Mouse (Mus musculus): ENCODE data around the gene Nrgn. TPM values are rescaled to one million over a fixed set of nuclear protein-coding genes. Genes with fewer than 3 reads are reported as not detected.

The Nrgn gene
- polyA plus RNA-seq, 1 experiment from 2014 or later, result 6.7 TPM

DNA sequence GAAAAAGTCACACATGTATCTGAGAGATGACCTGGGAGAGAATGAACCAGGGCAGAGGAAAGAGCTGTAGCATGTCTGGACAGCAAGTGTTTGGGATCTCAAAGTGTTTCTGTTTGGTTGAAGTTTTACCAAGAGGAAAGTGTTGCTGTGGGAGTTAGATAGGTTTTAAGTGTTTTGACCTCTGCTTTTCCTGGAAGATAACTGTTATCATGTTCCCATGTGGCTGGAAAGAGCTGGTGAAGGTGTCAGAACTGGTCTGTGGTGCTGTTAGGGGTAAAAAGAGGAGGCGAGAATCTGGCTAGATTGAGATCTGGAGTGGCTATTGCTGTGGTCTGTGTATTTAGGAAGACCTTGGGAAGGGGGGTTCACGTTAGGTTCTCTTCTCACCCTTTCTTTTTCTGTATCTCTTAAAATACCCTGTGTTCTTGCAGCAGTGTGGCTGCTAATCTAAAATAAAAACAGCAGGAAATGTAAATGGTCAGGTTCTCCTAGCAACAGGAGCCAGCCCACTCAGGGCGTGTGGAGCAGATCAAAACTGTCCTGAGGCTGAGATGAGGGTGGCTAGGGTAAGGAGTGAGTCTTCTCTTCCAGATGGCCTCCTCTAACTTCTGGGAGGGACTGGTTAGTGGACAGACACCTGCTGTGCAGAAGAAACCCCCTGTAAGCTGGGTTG is 19.6 kb upstream of the Nrgn start:
- Histone ChIP-seq H3K4me1 (peaks cover 11% of the 10 kb centered on the region; the same call in 1 of the 2 replicates), H3K27me3 (peaks cover 3% of the 10 kb centered on the region; the same call in 1 of the 2 replicates), H3K9ac (no peak overlapping the region), H3K9me3 (no peaks in the 10 kb centered on the region), H3K4me2 (replicated peaks) (no peak overlapping the region), H3K27ac (no peak overlapping the region), H3K36me3 (no peaks in the 10 kb centered on the region), H3K4me3 (no peak overlapping the region)
- ATAC-seq (ENCODE audit: insufficient number of reproducible peaks, insufficient read depth, low FRiP score, low TSS enrichment), result no peak
- 50% methylated on average over 3 of the region's 3 CpGs for WGBS

DNA sequence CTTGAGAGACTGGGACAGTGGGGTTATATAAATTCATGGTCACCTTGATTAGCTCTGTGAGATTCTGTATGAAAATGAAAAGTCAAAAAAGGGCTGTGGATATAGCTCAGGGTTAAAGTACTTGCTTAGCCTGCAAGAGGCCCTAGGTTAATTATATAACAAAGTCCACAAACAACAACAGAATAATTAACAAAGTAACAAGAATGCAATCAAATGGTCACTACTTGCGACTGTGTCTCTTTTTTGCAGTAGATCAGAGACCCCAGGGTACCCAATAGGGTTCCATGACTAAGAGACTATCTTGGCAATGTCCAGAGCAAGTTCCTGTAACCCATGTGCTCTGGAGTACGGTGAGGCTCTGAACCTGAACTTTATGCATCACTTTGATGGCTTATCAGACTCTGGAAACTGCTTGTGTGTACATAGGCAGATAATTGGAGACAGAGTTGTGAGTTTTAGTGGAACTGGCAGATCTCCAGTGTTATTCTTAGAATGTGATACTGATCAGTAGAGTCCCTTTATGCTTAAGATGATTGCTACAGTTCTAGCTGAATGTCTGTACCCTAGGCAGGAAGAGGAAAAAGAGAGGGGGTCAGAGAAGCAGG is 16.6 kb upstream of the Nrgn start:
- ATAC-seq (ENCODE audit: insufficient number of reproducible peaks, insufficient read depth, low FRiP score, low TSS enrichment), result no peak
- Histone ChIP-seq H3K9ac (no peak overlapping the region), H3K4me1 (peaks cover 7% of the 10 kb centered on the region; the same call in 1 of the 2 replicates), H3K27ac (no peak overlapping the region), H3K4me2 (replicated peaks) (no peak overlapping the region), H3K27me3 (no peaks in the 10 kb centered on the region; the same call in 1 of the 2 replicates), H3K36me3 (no peaks in the 10 kb centered on the region), H3K4me3 (no peak overlapping the region), H3K9me3 (no peaks in the 10 kb centered on the region)
- WGBS, result 68% methylated on average over 2 of the region's 2 CpGs

GRCm38 (mm10) chr9:37568605-37569214 is 16.0 kb upstream of the Nrgn start:
- Histone ChIP-seq H3K4me1 (peaks cover 7% of the 10 kb centered on the region; the same call in 1 of the 2 replicates), H3K9me3 (no peaks in the 10 kb centered on the region), H3K27ac (no peak overlapping the region), H3K9ac (no peak overlapping the region), H3K36me3 (no peaks in the 10 kb centered on the region), H3K4me2 (replicated peaks) (no peak overlapping the region), H3K27me3 (no peaks in the 10 kb centered on the region; the same call in 1 of the 2 replicates), H3K4me3 (no peak overlapping the region)
- WGBS, result 39% methylated on average over 4 of the region's 4 CpGs
- no peak for ATAC-seq (ENCODE audit: insufficient number of reproducible peaks, insufficient read depth, low FRiP score, low TSS enrichment)

DNA sequence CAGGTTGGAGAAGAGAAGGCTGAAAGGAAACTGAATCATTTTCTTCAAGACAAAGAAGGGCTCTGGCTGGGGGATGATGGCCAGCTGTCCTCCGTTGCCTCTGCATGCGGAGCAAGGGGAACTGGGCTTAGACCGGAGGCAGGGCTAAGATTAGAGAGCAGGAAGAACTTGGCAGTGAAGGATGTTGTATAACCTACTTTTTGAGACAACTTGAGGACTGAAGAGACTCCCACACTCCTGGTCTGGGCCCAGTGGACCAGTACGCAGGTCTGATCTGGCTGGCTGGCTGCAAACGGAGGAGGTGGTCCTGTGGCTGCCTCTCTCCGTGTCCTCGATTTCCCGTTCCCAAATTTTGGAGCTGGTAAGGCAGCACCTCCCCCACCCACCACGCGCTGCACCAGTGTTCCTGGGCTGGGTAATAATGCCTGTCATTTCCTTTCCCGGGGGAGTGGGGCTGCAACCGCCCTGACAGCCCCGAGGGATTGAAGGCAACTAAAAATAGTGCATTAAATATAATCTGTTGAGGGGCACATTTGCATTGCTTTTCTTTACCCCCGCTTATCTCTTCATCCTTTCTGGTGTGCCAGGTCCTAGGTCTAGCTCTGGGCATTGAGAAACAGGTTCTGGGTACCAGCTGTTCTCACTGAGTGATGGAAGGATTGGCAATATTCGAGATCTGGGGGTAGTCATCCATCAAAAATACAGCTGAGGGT is 15.3 kb upstream of the Nrgn start:
- 31% methylated on average over 15 of the region's 15 CpGs for WGBS
- no peaks in the 10 kb centered on the region for H3K36me3 ChIP-seq
- H3K9ac ChIP-seq, result no peak overlapping the region
- H3K4me3 ChIP-seq, result no peak overlapping the region
- ATAC-seq (ENCODE audit: insufficient number of reproducible peaks, insufficient read depth, low FRiP score, low TSS enrichment), result no peak
- H3K4me2 ChIP-seq (replicated peaks), result no peak overlapping the region
- H3K4me1 ChIP-seq, result peaks cover 7% of the 10 kb centered on the region; the same call in 1 of the 2 replicates
- H3K27me3 ChIP-seq, result no peaks in the 10 kb centered on the region; the same call in 1 of the 2 replicates
- H3K9me3 ChIP-seq, result no peaks in the 10 kb centered on the region
- no peak overlapping the region for H3K27ac ChIP-seq

GRCm38 (mm10) chr9:37567454-37567853 is 14.8 kb upstream of the Nrgn start:
- no peak overlapping the region for H3K4me2 ChIP-seq (replicated peaks)
- H3K4me3 ChIP-seq, result no peak overlapping the region
- no peaks in the 10 kb centered on the region for H3K9me3 ChIP-seq
- peaks cover 7% of the 10 kb centered on the region; the same call in 1 of the 2 replicates for H3K4me1 ChIP-seq
- WGBS, result 57% methylated on average over 5 of the region's 5 CpGs
- no peaks in the 10 kb centered on the region for H3K36me3 ChIP-seq
- no peak for ATAC-seq (ENCODE audit: insufficient number of reproducible peaks, insufficient read depth, low FRiP score, low TSS enrichment)
- H3K9ac ChIP-seq, result no peak overlapping the region
- no peaks in the 10 kb centered on the region; the same call in 1 of the 2 replicates for H3K27me3 ChIP-seq
- H3K27ac ChIP-seq, result no peak overlapping the region

DNA sequence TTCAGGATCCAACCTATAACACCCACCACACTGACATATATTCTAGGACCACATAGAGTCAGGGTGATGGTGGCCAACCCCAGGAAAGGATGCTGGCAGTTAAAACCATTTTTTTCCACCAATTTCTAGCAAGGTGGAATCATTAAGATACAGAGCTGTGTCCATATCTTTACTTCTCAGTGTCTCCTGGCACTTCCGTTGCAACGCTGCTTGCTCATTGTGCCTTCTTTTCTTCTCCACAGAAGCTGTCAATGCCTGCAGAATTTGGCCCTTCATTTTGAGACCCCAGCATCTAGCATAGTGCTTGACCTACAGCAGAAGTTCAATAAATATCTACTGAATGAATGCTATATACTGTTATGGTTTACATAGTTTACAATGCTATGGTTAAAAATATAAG is 14.3 kb upstream of the Nrgn start:
- 95% methylated on average over 2 of the region's 2 CpGs for WGBS

GRCm38 (mm10) chr9:37563805-37564204 is 11.1 kb upstream of the Nrgn start:
- Histone ChIP-seq H3K4me2 (replicated peaks) (no peak overlapping the region), H3K36me3 (no peaks in the 10 kb centered on the region), H3K9ac (no peak overlapping the region), H3K4me1 (peaks cover 7% of the 10 kb centered on the region; the same call in 1 of the 2 replicates), H3K4me3 (no peak overlapping the region), H3K27ac (no peak overlapping the region), H3K9me3 (no peaks in the 10 kb centered on the region), H3K27me3 (no peaks in the 10 kb centered on the region; the same call in 1 of the 2 replicates)
- ATAC-seq (ENCODE audit: insufficient number of reproducible peaks, insufficient read depth, low FRiP score, low TSS enrichment), result no peak
- WGBS, result 67% methylated on average over 1 of the region's 1 CpGs

More for the DNA sequence above, 14.3 kb upstream of the Nrgn start:
- Histone ChIP-seq H3K27me3 (no peaks in the 10 kb centered on the region; the same call in 1 of the 2 replicates), H3K27ac (no peak overlapping the region), H3K9ac (no peak overlapping the region), H3K4me3 (no peak overlapping the region), H3K4me2 (replicated peaks) (no peak overlapping the region), H3K4me1 (peaks cover 7% of the 10 kb centered on the region; the same call in 1 of the 2 replicates), H3K9me3 (no peaks in the 10 kb centered on the region), H3K36me3 (no peaks in the 10 kb centered on the region)
- no peak for ATAC-seq (ENCODE audit: insufficient number of reproducible peaks, insufficient read depth, low FRiP score, low TSS enrichment)

GRCm38 (mm10) chr9:37560617-37561016 is 7.9 kb upstream of the Nrgn start:
- no peak overlapping the region for H3K9ac ChIP-seq
- no peaks in the 10 kb centered on the region for H3K4me1 ChIP-seq
- WGBS, result 78% methylated on average over 2 of the region's 2 CpGs
- H3K4me2 ChIP-seq (replicated peaks), result no peak overlapping the region
- H3K27me3 ChIP-seq, result 0 out of 2 replicates have a peak, but pooled peaks cover 4% of the 10 kb centered on the region
- no peak overlapping the region for H3K27ac ChIP-seq
- no peaks in the 10 kb centered on the region for H3K36me3 ChIP-seq
- H3K9me3 ChIP-seq, result no peaks in the 10 kb centered on the region
- H3K4me3 ChIP-seq, result no peak overlapping the region
- ATAC-seq (ENCODE audit: insufficient number of reproducible peaks, insufficient read depth, low FRiP score, low TSS enrichment), result no peak

GRCm38 (mm10) chr9:37556366-37556765 is 3.7 kb upstream of the Nrgn start:
- H3K4me1 ChIP-seq, result peaks cover 17% of the 10 kb centered on the region
- no peaks in the 10 kb centered on the region for H3K36me3 ChIP-seq
- H3K9ac ChIP-seq, result no peak overlapping the region
- WGBS, result 66% methylated on average over 3 of the region's 3 CpGs
- H3K27me3 ChIP-seq, result peaks cover 19% of the 10 kb centered on the region
- no peak for ATAC-seq (ENCODE audit: insufficient number of reproducible peaks, insufficient read depth, low FRiP score, low TSS enrichment)
- no peaks in the 10 kb centered on the region for H3K9me3 ChIP-seq
- H3K4me3 ChIP-seq, result no peak overlapping the region
- H3K4me2 ChIP-seq (replicated peaks), result no peak overlapping the region
- H3K27ac ChIP-seq, result no peak overlapping the region

DNA sequence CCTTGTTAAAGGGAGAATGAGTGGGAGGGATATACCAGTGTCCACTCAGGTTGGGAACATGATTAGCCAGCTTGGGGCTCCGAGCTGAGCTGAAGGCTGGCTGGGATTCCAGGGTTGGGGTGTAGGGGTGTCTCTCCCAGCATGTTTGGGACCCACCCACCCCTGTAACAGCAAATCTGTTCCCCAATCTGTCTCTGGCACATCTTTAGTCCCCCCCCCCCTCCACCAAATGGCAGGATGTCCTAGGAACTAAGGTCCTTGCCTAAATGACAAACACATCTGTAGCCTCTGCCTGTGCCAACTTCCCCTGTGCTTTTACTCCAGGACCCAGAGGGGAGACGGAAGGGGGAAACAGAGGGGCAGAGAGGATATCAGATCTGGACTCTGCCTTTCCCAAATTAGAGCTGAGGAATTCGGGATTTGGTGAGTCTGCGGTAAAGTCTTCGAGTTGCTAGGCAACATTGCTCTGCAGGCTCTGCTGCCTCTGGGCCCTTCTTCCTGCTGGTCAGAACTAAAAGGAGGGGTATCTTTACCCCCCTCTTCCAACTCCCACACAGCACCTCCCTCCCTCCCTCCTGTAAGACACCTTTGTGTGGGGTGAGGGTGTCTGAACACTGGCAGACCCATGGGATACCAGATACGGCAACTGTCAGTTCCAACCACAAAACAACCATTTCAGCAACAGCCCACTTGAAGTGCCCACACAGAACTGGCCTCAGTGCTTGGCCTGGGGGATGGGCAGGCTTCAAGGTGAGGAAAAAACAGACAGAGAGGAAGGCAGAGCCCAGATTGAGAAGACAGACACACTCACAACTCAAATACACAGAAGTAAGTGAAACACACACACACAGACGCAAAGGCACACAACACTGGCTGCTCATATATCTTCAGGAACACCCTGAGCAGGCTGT is 2.4 kb upstream of the Nrgn start, which contains the start of gene Siae:
Gene Siae (plus strand): TSS at position 861 of the 911 bp plus-strand sequence.
- H3K4me3 ChIP-seq, result no peak within 1 kb of the TSS
- H3K4me1 ChIP-seq, result peaks cover 17% of the 10 kb centered on the region
- H3K36me3 ChIP-seq, result no peaks in the 10 kb centered on the region
- H3K4me2 ChIP-seq (replicated peaks), result no peak within 1 kb of the TSS
- peaks cover 32% of the 10 kb centered on the region for H3K27me3 ChIP-seq
- no peak within 1 kb of the TSS for H3K9ac ChIP-seq
- H3K27ac ChIP-seq, result no peak within 1 kb of the TSS
- no peak for ATAC-seq (ENCODE audit: insufficient number of reproducible peaks, insufficient read depth, low FRiP score, low TSS enrichment)
- no peaks in the 10 kb centered on the region for H3K9me3 ChIP-seq
- 23% methylated on average over 7 of the region's 7 CpGs for WGBS
